Mouse (Mus musculus): Measurements from ENCODE around the gene Lipo2. TPM values are rescaled to one million over a fixed set of nuclear protein-coding genes. Genes with fewer than 3 reads are reported as not detected.
"Not testable (repeated sequence)": the region's sequence is repeated elsewhere in the genome, so short reads cannot be mapped to it uniquely, and the experiment has no call there.

Lipo2 gene
- polyA plus RNA-seq (2012; rRNA removed) = 0.24 and 0.26 TPM in 2 replicates

DNA sequence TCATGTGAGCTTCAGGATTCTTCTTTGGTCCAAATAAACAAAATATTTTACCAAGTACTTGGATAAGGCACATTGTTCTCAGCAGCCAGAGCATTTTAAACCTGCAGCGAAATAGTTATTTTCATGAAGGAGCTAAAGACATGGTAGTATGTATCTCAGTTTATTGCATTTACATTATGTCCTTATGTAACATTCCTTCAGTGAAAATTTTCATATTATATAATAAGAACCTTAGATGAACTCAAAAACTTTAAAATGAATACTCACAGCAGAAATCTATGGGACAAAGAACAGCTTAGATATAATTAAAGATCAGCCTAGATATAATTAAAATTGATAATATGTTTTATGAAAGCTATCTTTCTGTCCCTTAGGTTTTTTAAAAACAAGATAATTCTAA, at the start of gene Lipo2:
TSS of gene Lipo2 (minus strand) at position 101 of the 400 bp plus-strand sequence.
- not testable (repeated sequence) for H3K27me3 ChIP-seq (ENCODE audit: control insufficient read depth, insufficient read depth, low read length); H3K4me3 ChIP-seq (replicated peaks; ENCODE audit: insufficient read depth, low read depth, low read length); H3K4me1 ChIP-seq (ENCODE audit: control insufficient read depth, insufficient read depth, low read length); DNase-seq; H3K27ac ChIP-seq (ENCODE audit: insufficient read depth, low read length)
- 91% methylated on average over 1 of the region's 1 CpGs for WGBS

DNA sequence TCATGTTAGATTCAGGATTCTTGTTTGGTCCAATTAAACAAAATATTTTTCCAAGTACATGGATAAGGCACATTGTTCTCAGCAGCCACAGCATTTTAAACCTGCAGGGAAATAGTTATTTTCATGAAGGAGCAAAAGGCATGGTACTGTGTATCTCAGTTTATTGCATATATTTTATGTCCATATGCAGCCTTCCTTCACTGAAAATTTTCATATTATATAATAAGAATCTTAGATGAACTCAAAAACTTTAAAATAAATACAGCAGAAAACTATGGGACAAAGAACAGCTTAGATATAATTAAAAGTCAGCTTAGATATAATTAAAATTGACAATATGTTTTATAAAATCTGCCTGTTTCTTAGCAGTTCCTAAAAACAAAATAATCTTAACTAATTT, 36.2 kb upstream of the Lipo2 start, which contains the start of gene Lipo1:
TSS of gene Lipo1 (minus strand) at position 101 of the 400 bp plus-strand sequence.
- H3K27me3 ChIP-seq (ENCODE audit: control insufficient read depth, insufficient read depth, low read length); H3K4me3 ChIP-seq (replicated peaks; ENCODE audit: insufficient read depth, low read depth, low read length); DNase-seq; H3K27ac ChIP-seq (ENCODE audit: insufficient read depth, low read length); H3K4me1 ChIP-seq (ENCODE audit: control insufficient read depth, insufficient read depth, low read length): not testable (repeated sequence)

DNA sequence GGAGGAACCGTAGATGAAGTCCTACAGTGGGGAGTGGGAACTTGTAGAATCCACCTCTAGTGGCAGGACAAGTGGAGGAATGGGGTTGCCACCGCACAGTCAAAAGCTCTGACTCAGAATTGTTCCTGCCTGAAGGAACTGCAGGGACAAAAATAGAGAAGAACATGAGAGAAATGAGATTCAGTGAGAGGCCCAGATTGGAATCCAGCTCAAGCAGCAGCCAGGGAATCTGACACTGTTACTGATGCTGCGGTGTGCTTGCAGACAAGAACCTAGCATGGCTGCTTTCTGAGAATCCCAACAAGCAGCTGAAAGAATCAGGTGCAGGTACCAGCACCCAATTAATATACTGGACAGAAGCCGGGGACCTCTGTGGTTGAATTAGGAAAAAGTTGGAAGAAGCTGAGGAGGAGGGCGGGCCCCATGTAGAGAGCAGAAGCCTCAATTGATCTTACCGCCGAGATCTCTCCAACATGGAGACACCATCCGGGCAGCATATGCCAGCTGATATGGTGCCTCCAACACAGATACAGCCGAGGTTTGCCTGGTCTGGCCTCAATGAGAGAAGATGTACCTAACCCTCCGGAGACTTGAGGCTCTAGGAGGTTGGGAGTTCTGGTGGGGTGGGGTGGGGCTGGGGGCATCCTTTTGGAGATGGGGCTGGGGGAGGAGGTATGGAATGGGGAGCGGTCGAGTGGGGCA, 35.6 kb upstream of the Lipo2 start:
- TF ChIP-seq CTCF (IDR thresholded peaks at IDR 0.05; ENCODE audit: borderline replicate concordance, insufficient read depth, low read depth, low read length) = no peak
- no peak for TF ChIP-seq POLR2A (IDR thresholded peaks at IDR 0.05; ENCODE audit: borderline replicate concordance, insufficient read depth, low read length)
- Histone ChIP-seq H3K4me3 (replicated peaks; ENCODE audit: insufficient read depth, low read depth, low read length) (no peak overlapping the region), H3K4me1 (ENCODE audit: control insufficient read depth, insufficient read depth, low read length) (no peaks in the 10 kb centered on the region), H3K27me3 (ENCODE audit: control insufficient read depth, insufficient read depth, low read length) (no peaks in the 10 kb centered on the region), H3K27ac (ENCODE audit: insufficient read depth, low read length) (no peak overlapping the region)
- DNase-seq = no peak
- 89% methylated on average over 12 of the region's 12 CpGs for WGBS

DNA sequence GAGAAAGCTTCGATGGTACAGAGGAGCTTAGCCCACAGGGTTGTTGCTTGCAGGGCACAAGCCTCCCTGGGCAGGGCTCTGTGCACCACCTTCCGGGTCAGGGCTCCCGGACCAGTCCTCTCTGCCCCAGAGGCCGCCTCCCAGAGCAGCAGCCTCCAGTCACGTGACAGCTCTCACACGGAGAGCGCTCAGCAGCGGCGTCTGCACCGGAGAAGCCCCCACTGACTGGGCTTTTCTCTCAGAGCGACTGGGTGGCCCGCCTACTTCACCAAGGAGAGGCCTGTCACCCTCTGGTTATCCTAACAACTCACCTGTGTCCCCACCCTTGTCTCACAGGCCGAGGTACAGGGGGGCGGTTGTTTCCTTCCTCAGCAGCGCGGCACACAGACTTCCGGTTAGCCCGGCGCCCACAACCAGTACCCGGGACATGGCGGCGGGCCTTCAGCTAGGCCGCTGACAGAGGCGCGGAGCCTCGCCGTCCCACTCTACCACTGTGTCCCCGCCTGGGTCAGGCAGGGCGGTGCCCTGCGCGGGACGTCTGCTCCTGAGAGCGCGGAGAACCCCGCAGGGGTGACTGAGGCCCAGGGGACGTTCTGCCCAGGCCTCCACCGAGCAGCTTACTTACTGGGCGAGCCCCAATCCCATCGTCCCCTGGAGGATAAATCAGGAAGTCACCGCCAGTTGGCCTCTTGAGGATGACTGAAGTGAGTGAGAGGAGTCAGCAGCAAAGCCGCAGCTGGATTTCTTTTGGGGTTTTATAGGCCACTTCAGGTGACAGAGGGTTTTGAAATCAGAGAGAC, 10.3 kb upstream of the Lipo2 start, which contains the start of gene Lipo3:
TSS of gene Lipo3 (minus strand) at position 665 of the 800 bp plus-strand sequence.
- peak; percentile 43 to 60 for DNase-seq
- WGBS = 35% methylated on average over 14 of the region's 41 CpGs
- H3K27me3 ChIP-seq (ENCODE audit: control insufficient read depth, insufficient read depth, low read length); H3K4me1 ChIP-seq (ENCODE audit: control insufficient read depth, insufficient read depth, low read length); H3K27ac ChIP-seq (ENCODE audit: insufficient read depth, low read length); H3K4me3 ChIP-seq (replicated peaks; ENCODE audit: insufficient read depth, low read depth, low read length): not testable (repeated sequence)

Other genes with a start within 250 kb of the Lipo2 start
- not detected in 2 replicates for gene Lipo4, start 233.6 kb downstream of the Lipo2 start, polyA plus RNA-seq (2012; rRNA removed)
- not detected in 2 replicates for gene Gm8978, start 126.1 kb downstream of the Lipo2 start, polyA plus RNA-seq (2012; rRNA removed)
- 6.7 and 7.4 TPM in 2 replicates for gene Lipo3, start 10.6 kb upstream of the Lipo2 start, polyA plus RNA-seq (2012; rRNA removed)
- not detected in 2 replicates for gene Lipo1, start 36.1 kb upstream of the Lipo2 start, polyA plus RNA-seq (2012; rRNA removed)
- not detected in 2 replicates for gene Lipf, start 209.8 kb upstream of the Lipo2 start, polyA plus RNA-seq (2012; rRNA removed)

Data from cerebellum, adult 2 months (tissue).